Mouse (Mus musculus) layer of hippocampus, postnatal 14 days (tissue): Measurements from ENCODE around the gene Patl2. TPM values are rescaled to one million over a fixed set of nuclear protein-coding genes. Genes with fewer than 3 reads are reported as not detected.
"Not testable (repeated sequence)": the region's sequence is repeated elsewhere in the genome, so short reads cannot be mapped to it uniquely, and the experiment has no call there.

Experiments
- DNase-seq, 2 experiments: peaks; one replicate each; pipeline ENCODE4 v3.0.0; 2021 to 2022; ENCODE audit warnings: low spot score in 2 of 2, mixed read lengths in 1 of 2
- long read RNA-seq, 2 experiments: library from polyadenylated mRNA; stranded (forward); transcript quantifications; one replicate each; pipeline ENCODE4 v2.0.0; 2021
- total RNA-seq, 2 experiments: library from RNA; stranded (reverse); gene quantifications; 2 replicates each; pipeline ENCODE4 v1.2.3; 2021

Patl2 gene
- total RNA-seq: under 1 TPM in 1 of 2 experiments, not detected in 1; 0.26 TPM
- long read RNA-seq, experiment 1: 0 reads
- long read RNA-seq, experiment 2: 0 reads

- no peak for DNase-seq
Measured at GRCm38 (mm10) chr2:122186106-122186505, at the start of gene Patl2, which contains the start of gene Terb2. TSS of gene Patl2 (minus strand) at chr2:122186189. TSS of gene Terb2 (plus strand) at chr2:122186272.

- no peak for DNase-seq
Measured at GRCm38 (mm10) chr2:122235425-122235824, 49.4 kb upstream of the Patl2 start.

GRCm38 (mm10) chr2:122234611-122235288, 48.8 kb upstream of the Patl2 start, which contains the start of gene Sord:
TSS of gene Sord (plus strand) at chr2:122234749.
- peak; percentile 74 to 76 for DNase-seq

GRCm38 (mm10) chr2:122233759-122234557, 48.0 kb upstream of the Patl2 start:
- DNase-seq: peak; percentile 19 to 21

GRCm38 (mm10) chr2:122233341-122233740, 47.4 kb upstream of the Patl2 start:
- no peak for DNase-seq

GRCm38 (mm10) chr2:122231616-122232015, 45.6 kb upstream of the Patl2 start:
- no peak for DNase-seq

- DNase-seq: no peak
Measured at GRCm38 (mm10) chr2:122230395-122230794, 44.4 kb upstream of the Patl2 start.

GRCm38 (mm10) chr2:122223654-122224053, 37.7 kb upstream of the Patl2 start:
- DNase-seq: no peak

GRCm38 (mm10) chr2:122222272-122222671, 36.3 kb upstream of the Patl2 start:
- no peak for DNase-seq

- DNase-seq: no peak
Measured at GRCm38 (mm10) chr2:122221798-122222197, 35.8 kb upstream of the Patl2 start.

GRCm38 (mm10) chr2:122221378-122221777, 35.4 kb upstream of the Patl2 start:
- no peak for DNase-seq

GRCm38 (mm10) chr2:122218234-122218633, 32.2 kb upstream of the Patl2 start:
- DNase-seq: no peak

- DNase-seq: not testable (repeated sequence)
Measured at GRCm38 (mm10) chr2:122217075-122217474, 31.1 kb upstream of the Patl2 start.

- DNase-seq: no peak
Measured at GRCm38 (mm10) chr2:122210534-122211228, 24.7 kb upstream of the Patl2 start.

- DNase-seq: no peak
Measured at GRCm38 (mm10) chr2:122206440-122207107, 20.6 kb upstream of the Patl2 start.

- DNase-seq: no peak
Measured at GRCm38 (mm10) chr2:122201501-122201900, 15.5 kb upstream of the Patl2 start.

GRCm38 (mm10) chr2:122194509-122194929, 8.5 kb upstream of the Patl2 start:
- peak; percentile 6 to 69 for DNase-seq

GRCm38 (mm10) chr2:122191849-122192248, 5.9 kb upstream of the Patl2 start:
- no peak for DNase-seq

- DNase-seq: no peak
Measured at GRCm38 (mm10) chr2:122186751-122187150, 762 bp upstream of the Patl2 start.

GRCm38 (mm10) chr2:122185086-122185485, 903 bp downstream of the Patl2 start:
- DNase-seq: no peak
